Mouse (Mus musculus): ENCODE measurements around the gene Fbxo11.
"Not testable (repeated sequence)": the region's sequence is repeated elsewhere in the genome, so short reads cannot be mapped to it uniquely, and the experiment has no call there.

Gene Fbxo11

DNA sequence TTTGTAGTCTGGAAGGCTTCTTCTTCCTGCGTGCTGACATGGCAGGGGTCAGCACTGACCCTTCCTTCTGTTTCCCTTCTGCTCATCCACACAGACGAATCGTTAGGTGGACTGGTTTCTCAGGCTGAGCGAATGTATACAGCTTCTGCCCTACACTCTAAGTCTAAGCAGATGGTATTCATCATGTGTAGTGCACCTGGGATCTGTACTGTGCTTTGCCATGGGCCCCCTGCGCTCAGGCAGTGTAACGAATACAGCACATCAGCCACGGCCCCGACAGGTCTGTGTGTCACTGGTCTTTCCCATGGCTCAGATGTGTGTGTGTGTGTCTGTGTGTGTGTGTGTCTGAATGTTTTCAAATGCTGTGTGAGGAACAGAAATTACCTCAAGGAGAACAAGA lies 58.1 kb downstream of the Fbxo11 start:
- DNase-seq, result no peak

DNA sequence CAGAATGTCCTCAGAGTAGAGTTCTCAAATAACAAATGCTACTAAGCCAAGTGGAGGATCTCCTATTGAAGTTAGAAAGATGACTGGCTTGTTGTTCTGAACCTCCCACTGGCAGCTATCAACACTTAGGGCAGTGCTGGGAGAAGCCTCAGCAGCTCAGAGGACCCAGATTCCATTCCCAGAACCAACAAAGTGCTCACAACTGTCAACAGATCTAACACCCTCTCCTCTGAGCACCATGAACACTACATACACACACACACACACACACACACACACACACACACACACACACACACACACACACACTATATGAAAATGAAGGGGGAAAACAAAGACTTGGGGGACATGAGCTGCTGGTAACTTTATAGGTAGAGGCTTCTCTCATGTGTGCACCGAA lies 60.2 kb downstream of the Fbxo11 start:
- DNase-seq, result no peak

GRCm38 (mm10) chr17:87997808-87998207 lies 67.3 kb downstream of the Fbxo11 start:
- DNase-seq, result no peak

DNA sequence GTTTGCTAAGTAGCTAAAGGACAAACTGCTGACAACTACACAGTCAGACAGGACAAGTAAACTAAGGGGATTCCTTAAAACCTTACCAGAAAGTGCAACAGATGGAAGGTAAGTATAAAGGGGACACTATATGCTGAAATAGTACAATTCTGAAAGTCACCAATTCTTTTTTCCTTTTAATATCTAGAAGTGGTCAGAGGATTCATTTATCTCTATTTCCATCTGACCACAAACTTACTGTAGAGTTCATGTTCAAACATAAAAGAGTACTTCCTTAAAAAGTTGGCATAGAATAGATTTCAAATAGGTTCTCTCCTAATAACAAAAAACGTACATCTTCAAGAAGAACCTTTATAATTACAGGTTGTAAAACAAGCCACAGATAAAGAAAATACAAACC lies 71.8 kb downstream of the Fbxo11 start:
- DNase-seq, result no peak

DNA sequence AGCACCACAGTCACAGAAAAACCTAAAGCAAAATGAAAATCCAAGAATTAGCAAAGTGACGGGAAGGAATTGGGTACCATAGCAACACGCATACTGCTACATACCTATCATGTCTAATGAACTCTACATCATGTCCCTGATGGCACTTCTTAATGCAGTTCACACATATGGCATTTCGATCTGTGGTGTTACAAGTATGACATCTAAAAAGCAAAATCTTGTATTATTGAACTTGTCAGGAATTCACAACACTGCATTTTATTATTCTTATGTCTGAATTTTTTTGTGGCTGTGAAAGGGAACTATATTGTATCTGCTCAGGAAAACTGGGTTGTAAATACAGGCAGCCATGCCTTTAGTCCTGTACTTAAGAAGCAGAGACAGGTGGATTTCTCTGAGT lies 72.9 kb downstream of the Fbxo11 start:
- DNase-seq, result no peak

DNA sequence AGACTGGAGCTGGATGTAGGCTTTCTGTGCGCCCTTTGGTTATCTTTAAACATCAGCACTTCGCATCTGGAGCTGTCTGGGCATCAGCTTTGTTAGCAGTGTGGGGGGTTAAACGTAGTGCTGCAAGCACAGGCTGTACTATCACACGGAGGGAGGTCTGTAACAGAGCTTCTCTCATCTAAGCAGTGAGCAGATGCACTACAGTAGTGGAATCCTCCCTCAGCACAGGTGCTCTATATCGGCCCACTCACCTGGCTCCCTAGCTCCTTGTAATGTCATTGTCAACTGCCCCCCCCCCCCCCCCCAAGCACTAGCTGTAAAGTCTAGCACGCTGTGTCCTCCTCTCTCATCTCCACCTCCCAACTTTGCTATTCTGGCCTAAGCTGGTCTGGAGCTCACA lies 77.6 kb downstream of the Fbxo11 start:
- no peak for DNase-seq

DNA sequence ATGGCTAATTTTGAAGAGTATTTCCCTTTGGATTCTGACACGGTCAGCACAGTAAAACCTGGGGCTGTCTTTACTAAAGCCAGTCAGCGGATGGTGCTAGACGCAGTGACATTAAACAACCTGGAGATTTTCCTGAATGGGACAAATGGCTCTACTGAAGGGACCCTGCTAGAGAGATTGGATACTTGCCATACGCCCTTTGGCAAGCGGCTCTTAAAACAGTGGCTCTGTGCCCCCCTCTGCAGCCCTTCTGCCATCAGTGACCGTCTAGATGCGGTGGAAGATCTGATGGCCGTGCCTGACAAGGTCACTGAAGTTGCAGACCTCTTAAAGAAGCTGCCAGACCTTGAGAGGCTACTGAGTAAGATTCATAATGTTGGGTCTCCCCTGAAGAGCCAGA lies 79.2 kb downstream of the Fbxo11 start:
- DNase-seq, result no peak

DNA sequence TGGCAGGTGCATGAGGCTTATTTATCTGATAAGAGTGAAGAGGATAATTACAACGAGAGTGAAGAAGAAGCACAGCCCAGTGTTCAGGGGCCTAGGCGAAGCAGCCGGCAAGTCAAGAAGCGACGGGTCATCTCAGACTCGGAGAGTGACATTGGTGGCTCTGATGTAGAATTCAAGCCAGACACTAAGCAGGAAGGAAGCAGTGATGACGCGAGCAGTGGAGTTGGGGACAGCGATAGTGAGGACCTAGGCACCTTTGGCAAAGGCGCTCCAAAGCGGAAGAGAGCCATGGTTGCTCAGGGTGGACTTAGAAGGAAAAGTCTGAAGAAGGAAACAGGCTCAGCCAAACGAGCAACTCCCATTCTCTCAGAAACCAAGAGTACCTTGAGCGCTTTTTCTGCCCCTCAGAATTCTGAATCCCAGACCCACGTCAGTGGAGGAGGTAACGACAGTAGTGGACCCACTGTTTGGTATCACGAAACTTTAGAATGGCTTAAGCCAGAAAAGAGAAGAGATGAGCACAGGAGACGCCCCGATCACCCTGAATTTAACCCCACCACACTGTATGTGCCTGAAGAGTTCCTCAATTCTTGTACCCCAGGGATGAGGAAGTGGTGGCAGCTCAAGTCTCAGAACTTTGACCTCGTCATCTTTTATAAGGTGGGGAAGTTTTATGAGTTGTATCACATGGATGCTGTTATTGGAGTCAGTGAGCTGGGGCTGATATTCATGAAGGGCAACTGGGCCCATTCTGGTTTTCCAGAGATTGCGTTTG lies 80.5 kb downstream of the Fbxo11 start:
- DNase-seq, result no peak

GRCm38 (mm10) chr17:87983313-87983712 lies 81.8 kb downstream of the Fbxo11 start:
- no peak for DNase-seq

- no peak for DNase-seq
These were observed 83.0 kb downstream of the Fbxo11 start for GRCm38 (mm10) chr17:87982112-87982511.

GRCm38 (mm10) chr17:87979696-87980095 lies 85.4 kb downstream of the Fbxo11 start:
- not testable (repeated sequence) for DNase-seq

DNA sequence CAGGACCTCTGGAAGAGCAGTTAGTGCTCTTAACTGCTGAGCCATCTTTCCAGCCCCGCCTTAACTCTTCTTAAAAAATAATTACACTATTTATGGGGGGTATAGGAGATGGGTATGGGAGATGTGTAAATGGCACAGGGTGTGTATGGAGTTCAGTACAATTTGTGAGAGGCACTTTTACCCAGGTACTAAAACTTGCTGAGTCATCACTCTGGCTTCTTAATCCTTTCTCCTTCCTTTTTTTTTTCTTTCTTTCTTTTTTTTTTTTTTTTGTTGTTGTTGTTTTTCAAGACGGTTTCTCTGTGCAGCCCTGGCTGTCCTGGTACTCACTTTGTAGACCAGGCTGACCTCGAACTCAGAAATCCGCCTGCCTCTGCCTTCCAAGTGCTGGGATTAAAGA lies 88.2 kb downstream of the Fbxo11 start:
- DNase-seq, result not testable (repeated sequence)

DNA sequence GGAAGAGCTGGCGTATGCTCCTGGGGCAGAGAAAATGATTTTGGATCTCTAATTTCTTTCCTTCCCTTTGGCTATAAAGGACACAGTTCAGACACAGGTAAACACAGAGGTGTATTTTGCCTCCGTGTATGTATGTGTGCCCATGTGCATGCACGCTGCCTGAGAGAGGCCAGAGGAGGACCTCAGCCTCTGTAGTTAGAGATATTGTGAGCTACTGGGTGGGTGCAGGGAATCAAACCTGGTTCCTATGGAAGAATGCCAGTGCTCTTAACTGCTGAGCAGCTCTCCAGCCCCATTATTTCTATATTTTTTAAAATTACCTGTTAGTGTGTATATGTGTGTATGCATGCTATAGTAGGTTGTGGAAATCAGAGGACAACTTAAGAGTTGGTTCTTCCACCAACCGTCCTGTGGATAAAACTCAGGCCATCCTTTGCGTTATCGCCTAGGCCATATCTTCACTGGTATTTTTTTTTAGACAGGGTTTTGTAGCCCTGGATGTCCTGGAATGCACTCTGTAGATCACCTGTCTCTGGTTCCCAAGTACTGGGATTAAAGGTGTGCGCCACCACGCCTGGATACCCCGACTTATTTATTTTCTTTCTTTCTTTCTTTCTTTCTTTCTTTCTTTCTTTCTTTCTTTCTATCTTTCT lies 88.8 kb downstream of the Fbxo11 start:
- DNase-seq, result no peak

DNA sequence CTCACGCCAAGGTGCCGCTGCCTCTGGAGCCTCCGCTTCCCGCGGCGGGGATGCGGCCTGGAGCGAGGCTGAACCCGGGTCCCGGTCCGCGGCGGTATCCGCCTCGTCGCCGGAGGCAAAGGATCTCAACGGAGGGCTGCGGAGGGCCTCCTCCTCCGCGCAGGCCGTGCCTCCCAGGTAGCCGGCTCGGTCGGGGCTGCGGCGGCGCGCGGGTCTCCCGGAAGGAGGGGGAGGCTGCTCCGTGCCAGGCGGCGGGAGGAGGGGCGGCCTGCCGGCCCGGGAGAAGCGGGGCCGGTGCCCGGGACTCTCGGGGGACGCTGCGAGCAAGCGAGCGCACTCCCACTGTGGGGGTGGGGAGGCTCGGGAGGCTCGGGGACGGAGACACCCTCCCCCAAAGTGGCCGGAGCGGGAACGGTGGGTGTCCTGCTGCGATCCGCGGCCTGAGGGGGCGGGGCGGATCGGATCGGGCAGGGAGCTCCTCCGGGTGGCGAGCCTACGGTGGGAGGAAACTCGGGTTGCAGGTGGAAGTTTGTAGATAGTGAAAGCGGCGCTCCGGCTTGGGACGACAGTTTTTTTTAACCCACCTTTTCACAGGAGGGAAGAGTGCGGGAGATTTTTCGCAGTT lies 89.8 kb downstream of the Fbxo11 start:
- DNase-seq, result peak; percentile 53 to 60

- DNase-seq, result peak; percentile 85 to 94
These were observed 90.4 kb downstream of the Fbxo11 start, which contains the start of gene Msh6 for GRCm38 (mm10) chr17:87974629-87975228. Gene Msh6 (plus strand): TSS chr17:87975062.

DNA sequence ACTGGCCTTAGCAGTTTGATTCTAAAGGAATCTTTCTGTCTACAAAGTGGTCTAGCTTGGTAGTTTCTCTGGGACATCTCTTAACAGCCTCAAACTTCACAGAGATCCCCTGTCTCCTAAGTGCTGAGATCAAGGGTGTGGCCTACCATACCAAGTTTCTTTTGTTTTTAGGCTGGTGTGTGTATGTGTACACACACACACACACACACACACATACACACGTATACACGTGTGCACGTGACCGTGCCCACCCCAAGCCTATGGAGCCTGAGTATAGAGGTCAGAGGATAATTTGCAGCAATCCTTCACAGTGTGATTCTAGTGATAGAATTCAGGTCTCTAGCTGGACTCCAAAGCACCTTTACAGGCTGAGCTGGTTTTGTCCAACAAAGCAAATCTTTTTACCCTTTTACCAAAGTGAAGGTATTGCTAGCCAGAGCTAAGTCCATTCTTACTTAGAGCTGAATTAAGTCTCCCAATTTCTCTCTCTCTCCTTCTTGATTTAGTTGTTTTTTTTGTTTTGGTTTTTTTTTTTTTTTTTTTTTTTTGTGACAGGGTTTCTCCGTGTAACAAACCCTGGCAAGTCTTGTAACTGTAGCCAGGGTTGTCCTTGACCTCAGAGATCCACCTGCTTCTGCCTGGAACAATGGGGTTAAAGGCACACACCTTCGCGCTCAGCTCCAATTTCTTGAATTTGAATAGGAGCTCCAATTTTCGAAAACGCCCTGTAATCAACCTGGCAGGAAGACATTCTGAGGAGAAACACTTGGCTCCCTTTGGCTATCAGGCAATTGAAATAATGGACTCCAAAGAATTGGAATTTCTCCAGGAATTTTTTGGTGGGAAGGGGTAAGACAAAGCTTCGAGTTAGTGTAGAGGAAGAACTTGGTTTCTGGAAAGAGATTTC lies 91.6 kb downstream of the Fbxo11 start:
- DNase-seq, result no peak

DNA sequence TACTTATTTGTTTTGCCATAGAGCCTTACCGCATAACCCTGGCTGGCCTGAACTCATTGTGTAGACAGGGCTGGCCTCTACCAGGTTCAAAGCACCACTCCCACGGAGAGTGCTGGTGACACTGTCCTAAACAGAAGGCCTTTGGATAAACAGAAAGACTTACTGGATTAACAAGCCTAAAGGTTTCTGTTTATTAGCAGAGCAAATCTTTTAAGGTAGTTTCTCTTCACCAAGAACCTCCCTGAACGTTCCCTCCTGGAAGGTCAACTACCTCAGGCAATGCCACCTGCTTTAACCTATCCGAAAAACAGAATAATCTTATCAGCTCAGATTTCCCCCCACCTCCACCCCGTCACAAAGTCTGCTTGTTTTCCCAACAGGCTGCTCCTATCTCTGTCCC lies 92.2 kb downstream of the Fbxo11 start:
- DNase-seq, result no peak

GRCm38 (mm10) chr17:87971696-87972591 lies 93.1 kb downstream of the Fbxo11 start:
- not testable (repeated sequence) for DNase-seq

DNA sequence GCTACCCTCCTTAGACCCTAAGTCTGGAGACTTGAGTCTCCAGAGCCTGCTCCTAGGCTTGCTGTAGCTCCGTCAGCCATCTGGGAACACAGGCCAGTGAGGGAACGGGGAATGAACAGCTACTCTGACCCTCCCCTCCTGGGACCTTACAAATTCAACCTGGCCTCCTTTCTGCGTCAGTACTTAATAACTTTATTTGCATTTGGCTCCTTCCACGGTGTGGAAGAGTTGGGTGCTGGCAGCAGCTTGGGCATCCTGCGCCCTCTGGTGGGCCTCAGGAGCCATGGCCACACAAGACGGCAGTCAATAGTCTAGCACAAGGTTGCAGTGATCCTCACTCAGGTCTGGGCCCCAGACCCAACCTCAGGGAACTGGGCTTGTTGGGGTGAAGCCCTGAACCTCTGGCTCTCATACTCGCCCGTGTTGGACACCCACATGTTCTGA lies 96.6 kb downstream of the Fbxo11 start:
- DNase-seq, result not testable (repeated sequence)

DNA sequence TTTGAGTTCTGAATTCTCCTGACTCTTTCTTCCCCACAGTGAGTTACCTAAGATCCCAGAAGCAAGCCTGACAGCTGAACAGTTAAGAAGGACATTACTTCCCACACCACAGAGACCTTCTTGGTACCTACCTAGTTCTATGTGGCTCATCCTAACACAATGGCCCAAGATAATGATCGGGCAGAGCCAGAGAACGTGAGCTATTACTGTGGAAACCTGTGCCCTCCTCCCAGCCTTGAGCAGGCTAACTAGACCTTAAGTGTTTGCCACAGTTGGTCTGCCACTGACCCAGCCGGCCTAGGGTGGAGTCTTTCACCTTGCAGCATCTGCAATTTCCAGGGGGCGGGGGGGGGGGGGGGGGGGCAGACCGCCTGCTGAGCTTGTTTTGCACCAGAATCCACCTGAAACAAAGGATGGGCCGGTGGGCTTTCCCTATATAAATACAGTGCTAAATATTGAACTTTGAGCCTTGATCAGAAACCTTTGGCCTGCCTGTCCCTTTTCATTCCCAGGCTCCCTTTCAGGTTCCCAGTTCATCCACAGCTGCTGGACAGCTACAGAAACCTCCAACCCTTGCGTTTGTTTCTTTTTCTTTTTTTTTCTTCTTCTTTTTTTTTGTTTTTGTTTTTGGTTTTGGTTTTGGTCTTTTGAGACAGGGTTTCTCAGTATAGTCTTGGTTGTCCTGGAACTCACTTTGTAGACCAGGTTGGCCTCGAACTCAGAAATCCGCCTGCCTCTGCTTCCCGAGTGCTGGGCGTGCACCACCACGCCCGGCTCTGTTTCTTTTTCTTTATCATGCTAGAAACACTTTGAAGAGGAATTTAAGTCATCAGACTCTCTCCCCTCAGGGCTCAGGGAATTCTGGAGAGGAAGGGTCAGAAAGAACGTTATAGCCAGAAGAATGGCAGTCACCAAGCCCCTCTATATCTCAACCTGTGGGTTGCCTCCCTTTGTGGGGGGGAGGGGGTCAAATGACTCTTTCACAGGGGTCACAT lies 101.7 kb downstream of the Fbxo11 start:
- DNase-seq, result no peak
